Mouse (Mus musculus) cerebellum, adult 2 months (tissue): ENCODE data around the gene Serpine2. TPM values are rescaled to one million over a fixed set of nuclear protein-coding genes. Genes with fewer than 3 reads are reported as not detected.
A peak's percentile ranks its signal among the peaks of the same experiment; 100 is the strongest.

ENCODE experiments used
- DNase-seq, 2 experiments: peaks; one replicate each; pipeline ENCODE4 v3.0.0; 2021
- H3K27ac ChIP-seq: fragments of 200-500 bp; 2 replicates; pipeline ENCODE4 v1.5.1; 2012; ENCODE audit warnings: low read length, control low read depth, inconsistent platforms; ENCODE audit not compliant: insufficient read depth
- H3K27me3 ChIP-seq: fragments of 200-500 bp; 2 replicates; pipeline ENCODE4 v1.6.1; 2012; ENCODE audit warnings: inconsistent platforms, mild to moderate bottlenecking, low read length, moderate library complexity; ENCODE audit not compliant: control insufficient read depth, insufficient read depth
- H3K4me1 ChIP-seq: fragments of 200-500 bp; 2 replicates; pipeline ENCODE4 v1.6.1; 2011; ENCODE audit warnings: low read length; ENCODE audit not compliant: control insufficient read depth, insufficient read depth
- H3K4me3 ChIP-seq: fragments of 200-500 bp; replicated peaks from 2 replicates; pipeline ENCODE3; 2011; ENCODE audit warnings: mild to moderate bottlenecking, low read depth, low read length, control low read depth; ENCODE audit not compliant: insufficient read depth
- CTCF ChIP-seq: fragments of 200-500 bp; IDR thresholded peaks from 2 replicates; pipeline ENCODE4 v1.5.1; 2011; ENCODE audit warnings: low read depth, mild to moderate bottlenecking, control low read depth, low read length, moderate library complexity, borderline replicate concordance; ENCODE audit not compliant: insufficient read depth
- POLR2A ChIP-seq: fragments of 200-500 bp; IDR thresholded peaks from 2 replicates; pipeline ENCODE4 v1.6.1; 2011; ENCODE audit warnings: low read length, control low read depth, borderline replicate concordance; ENCODE audit not compliant: insufficient read depth
- WGBS: fragments of 180-500 bp; shearing (Covaris S2); methylation state at CpG from one replicate; pipeline ENCODE4 v1.1.7; 2018; 5-methylcytosine and 5-hydroxymethylcytosine counted together
- polyA plus RNA-seq: library from polyadenylated mRNA; depleted of rRNA; stranded (reverse); fragments of >200 nt; gene quantifications from 2 replicates; pipeline ENCODE4 v1.2.3, GENCODE M21; 2012

The Serpine2 gene
- polyA plus RNA-seq, 1 experiment = 141 TPM

- 32% methylated on average over 1 of the region's 1 CpGs for WGBS
- Histone ChIP-seq H3K27me3 (no peaks in the 10 kb centered on the region), H3K4me1 (no peaks in the 10 kb centered on the region), H3K27ac (no peak overlapping the region), H3K4me3 (no peak overlapping the region)
- TF ChIP-seq POLR2A (no peak), CTCF (no peak)
- DNase-seq = no peak
Observed at GRCm38 (mm10) chr1:79768231-79768630, 92.7 kb downstream of the Serpine2 start.

GRCm38 (mm10) chr1:79764483-79764882, 96.5 kb downstream of the Serpine2 start:
- H3K4me1 ChIP-seq = peaks cover 3% of the 10 kb centered on the region
- no peak overlapping the region for H3K27ac ChIP-seq
- TF ChIP-seq CTCF (no peak), POLR2A (no peak)
- DNase-seq = no peak
- H3K4me3 ChIP-seq = no peak overlapping the region
- H3K27me3 ChIP-seq = no peaks in the 10 kb centered on the region
- 82% methylated on average over 1 of the region's 1 CpGs for WGBS

GRCm38 (mm10) chr1:79764031-79764430, 96.9 kb downstream of the Serpine2 start:
- no peak for DNase-seq
- WGBS = 83% methylated on average over 2 of the region's 2 CpGs
- peaks cover 3% of the 10 kb centered on the region for H3K4me1 ChIP-seq
- H3K4me3 ChIP-seq = no peak overlapping the region
- no peaks in the 10 kb centered on the region for H3K27me3 ChIP-seq
- no peak overlapping the region for H3K27ac ChIP-seq
- TF ChIP-seq CTCF (no peak), POLR2A (no peak)

DNA sequence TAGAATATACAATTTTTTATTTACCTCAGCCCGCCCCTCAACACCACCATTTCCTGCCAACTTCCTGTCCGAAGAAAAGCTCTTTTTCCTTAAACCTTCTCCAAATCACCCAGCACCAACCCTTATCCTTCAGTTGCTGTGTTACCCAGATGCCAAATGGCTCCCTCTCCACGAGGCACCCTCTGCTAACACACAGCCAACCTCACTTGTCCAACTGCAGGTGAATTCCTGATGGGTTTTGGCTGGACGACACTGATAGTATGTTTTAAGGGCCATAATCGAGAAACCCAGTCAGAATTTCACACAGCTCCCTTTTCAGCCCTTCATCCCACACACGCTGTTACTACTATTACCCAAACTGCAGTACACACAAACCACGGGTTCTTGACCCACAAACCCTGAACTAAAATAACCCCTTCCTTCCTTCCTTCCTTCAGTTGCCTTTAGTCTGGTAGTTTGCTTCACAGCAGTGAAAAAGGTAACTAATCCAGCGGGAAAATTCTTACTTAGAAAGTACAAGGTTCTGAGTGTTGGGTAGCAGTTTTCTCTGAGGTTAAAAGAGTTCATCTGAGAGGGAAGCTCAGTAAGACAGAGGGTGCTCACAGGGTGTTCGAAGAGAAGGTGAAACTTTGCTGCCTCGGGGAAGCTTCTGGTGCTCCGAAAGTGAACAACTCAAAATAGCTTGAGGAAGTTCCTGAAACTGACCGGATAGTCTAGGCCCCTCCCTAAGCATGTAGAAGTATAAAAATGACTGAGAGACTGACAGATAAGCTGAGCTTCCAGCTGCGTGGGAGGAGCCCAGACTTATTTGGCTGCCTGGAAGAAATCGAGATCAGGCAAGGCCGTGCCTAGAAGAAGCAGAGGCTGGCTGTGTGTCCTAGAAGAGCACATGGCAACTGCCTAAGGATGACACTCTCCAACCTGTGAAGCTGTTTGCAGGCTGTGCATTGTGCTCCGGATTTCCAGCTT, 98.4 kb downstream of the Serpine2 start:
- Histone ChIP-seq H3K27ac (no peak overlapping the region), H3K27me3 (no peaks in the 10 kb centered on the region), H3K4me3 (peak overlapping the region; percentile 86), H3K4me1 (peaks cover 3% of the 10 kb centered on the region)
- peak; percentile 14 to 17 for DNase-seq
- no peak for TF ChIP-seq CTCF
- TF ChIP-seq POLR2A = no peak
- WGBS = 51% methylated on average over 16 of the region's 16 CpGs

DNA sequence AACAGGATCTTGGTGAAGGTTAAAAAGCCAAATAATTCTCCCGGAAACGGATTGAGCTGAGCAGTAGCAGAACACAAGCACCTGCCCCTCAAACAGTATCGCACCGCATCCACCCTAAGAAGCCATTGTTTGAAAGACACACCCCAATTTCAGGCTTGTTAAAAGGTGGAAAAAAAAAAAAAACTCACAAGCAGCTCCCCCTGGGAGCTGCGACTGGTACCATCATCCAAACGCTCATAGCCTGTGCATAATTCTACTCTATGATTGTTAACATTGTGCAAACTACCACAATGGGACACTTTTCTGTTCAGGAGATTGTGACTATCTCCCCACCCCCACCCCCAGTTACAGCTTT, 99.1 kb downstream of the Serpine2 start:
- no peak overlapping the region for H3K27ac ChIP-seq
- WGBS = 0% methylated on average over 6 of the region's 6 CpGs
- no peak for DNase-seq

GRCm38 (mm10) chr1:79761106-79761916, 99.7 kb downstream of the Serpine2 start:
- TF ChIP-seq POLR2A (peak; percentile 68), CTCF (no peak)
- Histone ChIP-seq H3K4me1 (peaks cover 3% of the 10 kb centered on the region), H3K27me3 (no peaks in the 10 kb centered on the region), H3K4me3 (peak overlapping the region; percentile 86), H3K27ac (peak overlapping the region; percentile 46)
- under 1% methylated on average over 65 of the region's 65 CpGs for WGBS
- DNase-seq = peak; percentile 81 to 86

More for the DNA sequence above, 99.1 kb downstream of the Serpine2 start:
- TF ChIP-seq CTCF = no peak
- no peak for TF ChIP-seq POLR2A
- peaks cover 3% of the 10 kb centered on the region for H3K4me1 ChIP-seq
- H3K4me3 ChIP-seq = peak overlapping the region; percentile 86
- H3K27me3 ChIP-seq = no peaks in the 10 kb centered on the region

DNA sequence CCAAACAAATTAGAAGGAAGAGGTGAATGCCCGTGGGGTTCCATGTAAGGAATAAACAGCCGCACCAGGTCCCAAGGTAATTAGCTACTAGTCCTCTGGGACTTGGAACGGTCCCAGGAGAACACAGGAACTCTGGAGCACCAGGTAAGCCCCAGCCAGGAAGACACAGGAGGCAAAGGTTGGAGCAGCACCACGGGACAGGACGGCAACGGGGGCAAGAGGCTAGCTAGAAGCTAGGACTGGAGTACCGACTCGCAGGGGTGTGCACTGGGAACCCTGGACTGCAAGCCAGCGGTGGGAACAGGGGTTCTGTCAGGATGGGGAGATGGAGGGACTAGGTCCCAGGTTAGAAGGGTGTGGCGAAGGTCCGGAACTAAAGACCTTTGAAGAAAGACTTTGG, 100.3 kb downstream of the Serpine2 start:
- TF ChIP-seq CTCF = no peak
- TF ChIP-seq POLR2A = no peak
- H3K27me3 ChIP-seq = no peaks in the 10 kb centered on the region
- peak; percentile 37 to 43 for DNase-seq
- H3K4me3 ChIP-seq = peak overlapping the region; percentile 86
- WGBS = 4% methylated on average over 11 of the region's 11 CpGs
- H3K4me1 ChIP-seq = peaks cover 3% of the 10 kb centered on the region
- 0 out of 2 replicates have a peak overlapping the region, but pooled peaks have one; percentile 46 for H3K27ac ChIP-seq
